Mouse (Mus musculus) kidney, adult 2 months (tissue): ENCODE data around the gene Yeats2.

Experiments
- CTCF ChIP-seq: fragments of 200-500 bp; conservative IDR thresholded peaks from 2 replicates; pipeline ENCODE4 v1.5.1; 2011; ENCODE audit warnings: low read depth, mild to moderate bottlenecking, control low read depth, low read length, moderate library complexity, mixed read lengths; ENCODE audit not compliant: insufficient read depth, insufficient read length
- POLR2A ChIP-seq: fragments of 200-500 bp; IDR thresholded peaks from one replicate; pipeline ENCODE4 v1.6.1; 2011; ENCODE audit warnings: low read depth, low read length, control low read depth

GRCm38 (mm10) chr16:20234406-20234805 is 93.5 kb downstream of the Yeats2 start:
- TF ChIP-seq CTCF, result no peak
- TF ChIP-seq POLR2A, result no peak
